In the genomic region with DNA sequence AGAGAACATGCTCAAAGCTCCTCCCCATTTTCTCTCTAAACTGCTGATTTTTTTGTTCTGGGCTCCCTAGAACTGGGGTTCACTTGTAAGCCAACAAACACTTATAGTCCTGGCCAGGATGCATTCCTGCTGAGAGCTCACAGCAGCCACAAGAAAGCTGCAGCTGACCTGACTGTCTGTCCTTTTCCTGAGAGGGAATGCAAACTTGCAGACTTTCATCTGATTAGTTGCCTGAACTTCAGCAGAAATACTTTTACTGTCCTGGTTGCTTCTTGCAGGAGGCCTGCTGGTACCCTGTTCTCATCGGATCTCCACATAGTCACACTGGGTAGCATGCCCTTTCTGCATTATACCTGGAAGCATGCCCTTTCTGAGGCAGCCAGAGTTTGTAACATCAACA, we compare ENCODE assay signal across 10 mouse cellular contexts.
DNase-seq lines count a peak whose midpoint lies in the region; ATAC-seq and TF ChIP-seq lines count a peak whose summit lies in the region.
"Had no signal": no experiment of that assay in that cellular context is flagged by ENCODE, and none has a peak within 500 bp of the region (broad histone marks: within the 10 kb centered on the region; RNA-seq: fewer than 3 reads in every experiment).

No protein-coding gene starts in this region.

- H3K27me3 ChIP-seq in kidney, embryonic 15.5 days: no peaks in the 10 kb centered on the region
- H3K27me3 ChIP-seq in forebrain, embryonic 12.5 days: no peaks in the 10 kb centered on the region
- H3K27me3 ChIP-seq in myocyte (ENCODE audit: control insufficient read depth, insufficient read depth, insufficient read length): no peaks in the 10 kb centered on the region

- H3K79me2 ChIP-seq in myocyte (ENCODE audit: control insufficient read depth, insufficient read depth): no peaks in the 10 kb centered on the region

- H3K4me1 ChIP-seq in kidney, embryonic 15.5 days: peaks cover 34% of the 10 kb centered on the region
- peaks cover 24% of the 10 kb centered on the region for H3K4me1 ChIP-seq in forebrain, embryonic 12.5 days

- no peak overlapping the region for H3K9ac ChIP-seq in kidney, embryonic 15.5 days
- no peak overlapping the region for H3K9ac ChIP-seq in forebrain, embryonic 12.5 days

- H3K9me3 ChIP-seq in kidney, embryonic 15.5 days (replicated peaks): no peaks in the 10 kb centered on the region
- no peaks in the 10 kb centered on the region for H3K9me3 ChIP-seq in forebrain, embryonic 12.5 days
- H3K9me3 ChIP-seq: megakaryocyte, embryonic 14.5 days had no signal

- no peak overlapping the region for H3K4me3 ChIP-seq in kidney, embryonic 15.5 days (replicated peaks)
- H3K4me3 ChIP-seq in forebrain, embryonic 12.5 days (replicated peaks): no peak overlapping the region
- no peak overlapping the region for H3K4me3 ChIP-seq in myocyte
- H3K4me3 ChIP-seq: megakaryocyte, embryonic 14.5 days had no signal

- WGBS in kidney, embryonic 15.5 days: 4% methylated on average over 1 of the region's 1 CpGs
- WGBS in forebrain, embryonic 12.5 days: 15% methylated on average over 1 of the region's 1 CpGs

- no peaks in the 10 kb centered on the region for H3K36me3 ChIP-seq in kidney, embryonic 15.5 days
- no peaks in the 10 kb centered on the region for H3K36me3 ChIP-seq in forebrain, embryonic 12.5 days (replicated peaks)
- H3K36me3 ChIP-seq in myocyte (ENCODE audit: control insufficient read depth, insufficient read depth): no peaks in the 10 kb centered on the region

- H3K27ac ChIP-seq in kidney, embryonic 15.5 days: peak overlapping the region; percentile 89
- H3K27ac ChIP-seq in forebrain, embryonic 12.5 days: peak overlapping the region; percentile 38; the same call in 1 of the 2 replicates

- no peak for TF ChIP-seq POLR2A in myocyte (IDR thresholded peaks at IDR 0.05; ENCODE audit: insufficient read length, low read depth)

- H3K4me2 ChIP-seq in kidney, embryonic 15.5 days: no peak overlapping the region; the same call in 1 of the 2 replicates
- H3K4me2 ChIP-seq in forebrain, embryonic 12.5 days: no peak overlapping the region
- peak overlapping the region; percentile 69 for H3K4me2 ChIP-seq in myocyte (ENCODE audit: low read depth)

- ATAC-seq in kidney, embryonic 15.5 days (replicated peaks; ENCODE audit: low FRiP score): peak; percentile 10; the same call in 1 of the 2 replicates
- ATAC-seq in forebrain, embryonic 12.5 days (ENCODE audit: low FRiP score): peak; percentile 18; the same call in 1 of the 2 replicates

- no peak for DNase-seq in kidney, adult 11 months
- DNase-seq in embryo, embryonic 9.5 days (ENCODE audit: extremely low spot score): peak; percentile 36
- DNase-seq in cerebellum, postnatal 10 days: no peak
- no peak for DNase-seq in spleen, postnatal 10 days (ENCODE audit: low spot score in 2 of 2)
- no peak for DNase-seq in lung, adult 18-20 months
- DNase-seq: cerebellum, adult 9-11 months had no signal

- H3ac ChIP-seq in myocyte (ENCODE audit: control insufficient read depth, insufficient read length): no peak overlapping the region

TF ChIP-seq in myocyte, 11 proteins besides CTCF, POLR2A, EP300 and RAD21:
- TF ChIP-seq REST (IDR thresholded peaks at IDR 0.05; ENCODE audit: insufficient read depth, insufficient read length) (no peak), MAX (IDR thresholded peaks at IDR 0.05; ENCODE audit: low read depth) (no peak), MYOG (IDR thresholded peaks at IDR 0.05; ENCODE audit: control insufficient read depth in 1 of 3, insufficient read depth in 1 of 3, insufficient read length in 2 of 3, low read depth in 2 of 3) (no peak), TCF12 (IDR thresholded peaks at IDR 0.05; ENCODE audit: insufficient read depth, poor library complexity, severe bottlenecking) (no peak), MYOD1 (IDR thresholded peaks at IDR 0.05; ENCODE audit: control insufficient read depth in 1 of 3, insufficient read length in 2 of 3, low read depth in 2 of 3) (no peak), TCF3 (IDR thresholded peaks at IDR 0.05; ENCODE audit: insufficient read length, low read depth) (no peak), CEBPB (IDR thresholded peaks at IDR 0.05; ENCODE audit: insufficient read depth, poor library complexity, severe bottlenecking) (no peak), USF1 (IDR thresholded peaks at IDR 0.05; ENCODE audit: low read depth) (no peak), SRF (IDR thresholded peaks at IDR 0.05; ENCODE audit: control insufficient read depth, insufficient read length, low read depth) (no peak), E2F4 (IDR thresholded peaks at IDR 0.05; ENCODE audit: insufficient read depth) (no peak), POLR2AphosphoS2 (IDR thresholded peaks at IDR 0.05; ENCODE audit: insufficient read length, low read depth) (no peak)
